Mouse (Mus musculus) kidney, adult 2 months (tissue): ENCODE data around the gene Ppp2r5c. TPM values are rescaled to one million over a fixed set of nuclear protein-coding genes. Genes with fewer than 3 reads are reported as not detected.

Experiments
- DNase-seq: peaks from one replicate; pipeline ENCODE4 v3.0.0; 2021
- H3K27ac ChIP-seq: fragments of 200-500 bp; 2 replicates; pipeline ENCODE4 v1.5.1; 2012; ENCODE audit warnings: low read depth, low read length, control low read depth, inconsistent platforms; ENCODE audit not compliant: insufficient read depth
- H3K27me3 ChIP-seq: fragments of 200-500 bp; replicated peaks from 2 replicates; pipeline ENCODE4 v1.6.1; 2012; ENCODE audit warnings: mild to moderate bottlenecking, moderate library complexity, low read length, inconsistent platforms; ENCODE audit not compliant: control insufficient read depth, insufficient read depth
- H3K36me3 ChIP-seq: fragments of 200-500 bp; 2 replicates; pipeline ENCODE4 v1.6.1; 2012; ENCODE audit warnings: mild to moderate bottlenecking, moderate library complexity, low read length, inconsistent platforms; ENCODE audit not compliant: control insufficient read depth, insufficient read depth
- H3K4me1 ChIP-seq: fragments of 200-500 bp; 2 replicates; pipeline ENCODE4 v1.6.1; 2011; ENCODE audit warnings: low read length; ENCODE audit not compliant: control insufficient read depth, insufficient read depth
- H3K4me3 ChIP-seq: fragments of 200-500 bp; 2 replicates; pipeline ENCODE4 v1.5.1; 2011; ENCODE audit warnings: mild to moderate bottlenecking, low read depth, low read length, control low read depth; ENCODE audit not compliant: insufficient read depth
- CTCF ChIP-seq: fragments of 200-500 bp; conservative IDR thresholded peaks from 2 replicates; pipeline ENCODE4 v1.5.1; 2011; ENCODE audit warnings: low read depth, mild to moderate bottlenecking, control low read depth, low read length, moderate library complexity, mixed read lengths; ENCODE audit not compliant: insufficient read depth, insufficient read length
- POLR2A ChIP-seq: fragments of 200-500 bp; IDR thresholded peaks from one replicate; pipeline ENCODE4 v1.6.1; 2011; ENCODE audit warnings: low read depth, low read length, control low read depth
- WGBS: fragments of 180-500 bp; shearing (Covaris S2); methylation state at CpG from one replicate; pipeline ENCODE4 v1.1.7; 2018; 5-methylcytosine and 5-hydroxymethylcytosine counted together
- polyA plus RNA-seq: library from polyadenylated mRNA; depleted of rRNA; stranded (reverse); fragments of >200 nt; gene quantifications from 2 replicates; pipeline ENCODE4 v1.2.3, GENCODE M21; 2012

The Ppp2r5c gene
- polyA plus RNA-seq, 1 experiment: 41.3 TPM

DNA sequence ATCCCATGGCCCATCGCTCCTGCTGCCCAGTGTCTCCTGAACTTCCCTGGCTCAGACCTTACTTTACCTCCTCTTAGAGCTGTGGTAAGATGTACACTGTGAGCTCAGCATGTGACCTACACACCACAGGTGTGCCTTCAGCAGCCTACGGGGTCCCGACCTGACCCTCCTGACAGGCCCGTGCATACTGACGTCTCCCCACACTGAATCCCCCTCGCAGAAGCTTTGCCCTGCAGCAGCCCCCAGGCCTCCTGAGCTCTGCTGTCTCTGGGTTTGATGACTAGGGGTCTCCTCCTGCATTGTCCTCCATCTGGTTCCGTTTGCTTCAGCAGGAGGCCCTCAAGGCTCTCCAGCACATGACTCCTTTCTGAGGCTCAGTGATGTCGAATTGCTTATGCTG, 31.0 kb downstream of the Ppp2r5c start:
- no peak for TF ChIP-seq CTCF
- no peak for TF ChIP-seq POLR2A
- Histone ChIP-seq H3K4me1 (no peaks in the 10 kb centered on the region), H3K4me3 (no peak overlapping the region), H3K27me3 (no peaks in the 10 kb centered on the region), H3K27ac (no peak overlapping the region), H3K36me3 (no peaks in the 10 kb centered on the region)
- DNase-seq: no peak
- 86% methylated on average over 8 of the region's 8 CpGs for WGBS

DNA sequence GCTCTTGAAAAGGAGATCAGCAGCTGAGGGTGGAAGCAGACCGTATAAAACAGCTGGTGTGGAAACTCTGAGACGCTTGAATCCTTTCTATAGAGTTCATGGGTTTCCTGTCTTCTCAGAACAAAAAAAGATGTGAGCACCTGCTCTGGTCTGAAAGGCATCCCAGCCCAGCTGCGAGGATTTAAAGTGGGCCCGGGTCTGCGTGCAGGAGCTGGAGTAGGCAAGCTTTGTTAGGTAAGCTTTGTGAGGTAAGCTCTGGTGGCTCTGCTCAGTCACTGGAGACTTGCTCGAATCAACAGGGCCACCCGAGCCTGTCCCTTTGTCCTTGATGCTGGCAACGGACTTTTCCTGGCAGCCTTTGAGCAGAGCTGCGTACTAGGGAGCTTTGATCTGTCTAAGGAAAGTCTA, 31.7 kb downstream of the Ppp2r5c start:
- no peaks in the 10 kb centered on the region for H3K36me3 ChIP-seq
- no peak for TF ChIP-seq CTCF
- no peak for TF ChIP-seq POLR2A
- no peak overlapping the region for H3K27ac ChIP-seq
- 73% methylated on average over 9 of the region's 9 CpGs for WGBS
- DNase-seq: peak; percentile 37
- no peak overlapping the region for H3K4me3 ChIP-seq
- no peaks in the 10 kb centered on the region for H3K27me3 ChIP-seq
- H3K4me1 ChIP-seq: no peaks in the 10 kb centered on the region

DNA sequence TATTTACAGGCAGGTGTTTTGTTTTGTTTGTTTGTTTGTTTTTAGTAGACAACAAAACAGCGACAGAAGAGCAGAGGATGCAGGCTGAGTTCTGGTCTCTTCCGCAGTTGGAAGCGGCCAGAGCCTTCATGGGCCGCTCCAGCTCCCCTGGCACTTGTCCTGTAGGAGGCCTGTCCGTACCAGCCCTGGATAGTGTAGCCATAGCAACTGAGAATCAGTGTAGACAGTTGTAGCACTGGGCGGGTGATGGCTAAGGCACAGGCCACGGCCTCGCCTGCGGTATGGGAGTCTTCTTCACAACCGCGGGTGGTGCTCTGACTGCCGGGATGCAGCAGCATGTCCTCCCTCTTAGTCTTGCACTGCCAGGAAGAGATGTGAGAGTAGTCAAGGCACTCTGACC, 32.3 kb downstream of the Ppp2r5c start:
- Histone ChIP-seq H3K27ac (no peak overlapping the region), H3K36me3 (no peaks in the 10 kb centered on the region), H3K27me3 (no peaks in the 10 kb centered on the region), H3K4me3 (no peak overlapping the region), H3K4me1 (0 out of 2 replicates have a peak, but pooled peaks cover 3% of the 10 kb centered on the region)
- TF ChIP-seq POLR2A: no peak
- TF ChIP-seq CTCF: no peak
- no peak for DNase-seq
- WGBS: 90% methylated on average over 12 of the region's 12 CpGs

DNA sequence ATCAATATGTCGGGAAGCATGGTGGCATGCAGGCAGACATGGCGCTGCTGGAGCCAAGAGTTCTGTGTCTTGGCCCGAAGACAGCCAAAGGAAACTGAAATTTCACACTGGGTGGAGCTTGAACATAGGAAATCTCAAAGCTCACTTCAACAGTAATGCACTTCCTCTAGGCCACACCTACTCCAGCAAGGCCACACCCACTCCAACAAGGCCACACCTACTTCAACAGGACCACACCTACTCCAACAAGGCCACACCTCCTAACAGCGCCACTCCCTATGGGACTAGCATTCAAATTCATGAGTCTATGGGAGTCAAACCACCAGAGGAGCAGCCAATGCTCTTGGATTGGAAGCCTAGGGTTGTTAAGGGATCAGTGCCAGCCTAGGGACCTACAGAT, 33.8 kb downstream of the Ppp2r5c start:
- TF ChIP-seq CTCF (no peak), POLR2A (no peak)

DNA sequence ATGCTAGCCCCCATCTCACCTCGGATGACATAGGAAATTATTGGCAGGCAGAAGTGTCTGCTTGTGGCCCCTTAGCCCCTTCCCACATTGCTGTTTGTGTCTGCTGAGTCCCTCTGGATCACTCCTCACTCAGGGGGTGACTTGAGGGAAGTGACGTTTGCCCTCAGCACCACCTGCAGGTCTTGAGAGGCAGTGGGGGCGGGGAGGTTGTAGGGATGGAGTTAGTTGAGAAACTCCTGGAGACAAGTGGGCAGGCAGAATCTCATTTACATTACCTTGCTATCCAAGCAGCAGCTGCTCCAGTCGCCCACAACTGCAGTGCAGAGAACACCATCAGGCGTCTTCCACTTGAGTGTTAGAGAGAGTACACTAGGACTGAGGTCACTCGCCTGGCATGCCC, 36.8 kb downstream of the Ppp2r5c start:
- no peak for TF ChIP-seq CTCF
- TF ChIP-seq POLR2A: no peak
- Histone ChIP-seq H3K27me3 (no peaks in the 10 kb centered on the region), H3K4me3 (no peak overlapping the region), H3K4me1 (peaks cover 26% of the 10 kb centered on the region), H3K36me3 (no peaks in the 10 kb centered on the region), H3K27ac (no peak overlapping the region)
- 58% methylated on average over 6 of the region's 6 CpGs for WGBS
- DNase-seq: no peak

More for the DNA sequence above, 33.8 kb downstream of the Ppp2r5c start:
- Histone ChIP-seq H3K36me3 (no peaks in the 10 kb centered on the region), H3K4me1 (peaks cover 8% of the 10 kb centered on the region; the same call in 1 of the 2 replicates), H3K27ac (no peak overlapping the region), H3K27me3 (no peaks in the 10 kb centered on the region), H3K4me3 (no peak overlapping the region)
- no peak for DNase-seq
- 84% methylated on average over 4 of the region's 4 CpGs for WGBS

DNA sequence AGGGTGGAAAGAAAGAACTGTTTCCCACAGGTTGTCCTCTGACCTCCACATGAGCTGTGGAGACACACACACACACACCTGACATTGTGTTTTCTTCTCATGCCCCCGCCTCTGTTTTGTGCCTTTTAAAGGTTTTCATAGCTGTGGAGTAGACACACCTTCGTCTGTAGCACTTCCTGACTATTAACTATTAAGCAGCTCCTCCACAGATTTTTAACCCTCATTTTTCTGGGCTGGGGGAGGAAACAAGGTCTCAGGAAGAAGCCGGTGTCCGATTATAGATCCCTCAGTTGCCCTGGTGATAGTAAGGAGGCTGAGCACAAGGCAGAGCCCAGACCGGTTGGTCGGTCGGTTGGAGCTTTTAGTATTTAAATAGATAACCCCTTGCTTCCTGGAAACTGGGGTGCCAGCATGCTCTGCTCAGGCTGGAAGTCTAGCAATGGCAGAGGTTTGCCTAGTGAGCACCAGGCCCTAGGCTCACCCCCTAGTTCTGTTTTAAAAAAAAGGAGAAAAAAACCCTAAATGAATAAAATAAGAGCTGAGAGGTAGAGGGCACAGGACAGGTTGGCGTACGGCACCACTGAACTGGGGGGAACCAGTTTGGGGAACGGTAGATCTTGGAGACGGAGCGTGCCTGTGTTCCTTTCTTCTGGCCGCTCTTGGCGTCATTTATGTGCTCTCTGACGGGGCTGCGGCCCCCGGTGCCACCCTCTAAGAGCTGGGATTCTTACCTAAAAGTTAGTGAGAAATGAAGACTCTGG, 38.1 kb downstream of the Ppp2r5c start:
- DNase-seq: no peak
- Histone ChIP-seq H3K4me1 (peaks cover 31% of the 10 kb centered on the region), H3K4me3 (peak overlapping the region; percentile 71), H3K27me3 (no peaks in the 10 kb centered on the region), H3K36me3 (no peaks in the 10 kb centered on the region), H3K27ac (peak overlapping the region; percentile 95)
- WGBS: 1% methylated on average over 17 of the region's 17 CpGs
- no peak for TF ChIP-seq CTCF

DNA sequence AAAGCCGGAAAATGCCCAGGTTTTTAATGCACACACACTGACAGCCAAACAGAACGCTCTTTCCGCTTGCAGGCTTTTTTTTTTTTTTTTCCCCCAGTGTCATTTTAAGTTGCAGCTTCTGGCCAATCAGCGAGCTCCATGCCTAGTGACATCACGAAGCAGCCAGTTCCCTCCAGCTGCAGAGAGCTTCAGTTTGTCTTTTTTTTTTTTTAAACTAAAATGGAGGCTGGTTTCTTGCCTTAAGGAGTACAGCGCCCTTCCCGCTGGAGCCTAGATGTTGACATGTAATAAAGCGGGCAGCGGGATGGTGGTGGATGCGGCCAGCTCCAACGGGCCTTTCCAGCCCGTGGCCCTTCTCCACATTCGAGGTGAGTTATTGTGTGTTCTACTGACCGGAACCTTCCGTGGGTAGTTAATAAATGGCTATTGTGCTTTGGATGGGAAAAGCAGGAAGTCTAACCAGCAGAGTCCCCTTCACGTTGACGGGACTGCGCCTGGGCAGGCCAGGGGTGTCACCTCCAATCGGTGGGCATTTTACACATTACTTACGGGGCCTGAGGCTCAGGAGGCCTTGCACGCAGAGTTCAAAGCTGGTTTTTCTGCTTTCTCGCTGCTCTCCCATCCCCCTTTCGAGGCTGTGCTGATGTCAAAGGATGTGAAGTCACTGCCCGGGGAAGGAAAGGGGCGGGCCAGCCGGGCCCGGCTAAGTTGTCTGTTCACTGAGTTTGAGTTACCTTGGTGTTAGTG, 38.8 kb downstream of the Ppp2r5c start:
- under 1% methylated on average over 27 of the region's 27 CpGs for WGBS
- Histone ChIP-seq H3K4me3 (peak overlapping the region; percentile 71), H3K4me1 (peaks cover 31% of the 10 kb centered on the region), H3K27me3 (no peaks in the 10 kb centered on the region), H3K27ac (peak overlapping the region; percentile 95), H3K36me3 (no peaks in the 10 kb centered on the region)
- TF ChIP-seq POLR2A: no peak
- TF ChIP-seq CTCF: no peak
- DNase-seq: peak; percentile 95
